Mouse (Mus musculus) brain, embryonic 14.5 days (tissue): ENCODE measurements at regions not wholly inside any gene's neighbourhood (a gene's known extent, or its start where the extent isn't known, plus 50 kb on each side); places are given as distances from the start of the nearest gene placed in this dataset.
A peak's percentile ranks its signal among the peaks of the same experiment; 100 is the strongest.

Experiments
- DNase-seq: peaks from one replicate; pipeline ENCODE4 v3.0.0-alpha.2; 2011; ENCODE audit warnings: low read depth
- CTCF ChIP-seq: fragments of 200-500 bp; IDR thresholded peaks from 2 replicates; pipeline ENCODE4 v1.5.1; 2012; ENCODE audit warnings: inconsistent platforms, mild to moderate bottlenecking, moderate library complexity, borderline replicate concordance; ENCODE audit not compliant: insufficient read depth, insufficient read length; ENCODE audit errors: extremely low read depth
- POLR2A ChIP-seq: fragments of 200-500 bp; IDR thresholded peaks from 2 replicates; pipeline ENCODE4 v1.6.1; 2012; ENCODE audit warnings: mild to moderate bottlenecking, inconsistent platforms, borderline replicate concordance; ENCODE audit not compliant: poor library complexity, insufficient read depth, insufficient read length, severe bottlenecking; ENCODE audit errors: extremely low read depth

DNA sequence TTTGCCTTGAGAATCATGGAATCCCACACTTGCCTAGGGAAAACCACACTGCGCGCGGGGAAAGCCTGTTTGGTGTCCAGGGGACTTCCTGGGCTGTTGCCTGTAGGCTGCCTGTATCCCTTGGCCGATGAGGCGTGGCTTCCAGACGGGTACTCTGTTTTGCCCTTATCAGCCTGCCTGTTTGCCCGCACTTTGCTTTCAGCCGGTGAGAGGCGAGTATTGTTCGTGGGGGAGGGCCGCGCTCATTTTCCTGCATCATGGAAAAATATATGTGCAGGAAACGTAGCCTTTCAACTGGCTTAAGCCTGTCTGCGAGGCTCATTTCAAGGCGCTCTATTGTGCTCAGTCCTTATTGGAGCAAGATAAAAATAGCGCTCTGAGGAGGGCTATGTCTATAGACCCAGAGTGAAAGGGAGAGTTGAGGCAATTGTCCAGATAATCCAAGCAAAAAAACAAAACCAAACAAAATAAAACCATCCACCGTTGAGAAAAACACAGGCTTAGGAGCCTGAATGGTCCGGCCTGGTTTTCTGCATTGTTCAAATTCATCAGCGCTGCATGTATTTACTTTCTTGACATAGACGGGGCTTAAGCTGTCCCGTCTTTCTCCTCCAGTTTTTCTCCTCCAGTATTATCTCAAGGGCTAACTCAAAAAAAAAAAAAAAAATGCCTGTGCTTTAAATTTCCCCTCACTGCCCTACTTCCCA is 67.9 kb downstream of the Klf5 start:
- DNase-seq: peak; percentile 86
- TF ChIP-seq CTCF (no peak), POLR2A (no peak)

DNA sequence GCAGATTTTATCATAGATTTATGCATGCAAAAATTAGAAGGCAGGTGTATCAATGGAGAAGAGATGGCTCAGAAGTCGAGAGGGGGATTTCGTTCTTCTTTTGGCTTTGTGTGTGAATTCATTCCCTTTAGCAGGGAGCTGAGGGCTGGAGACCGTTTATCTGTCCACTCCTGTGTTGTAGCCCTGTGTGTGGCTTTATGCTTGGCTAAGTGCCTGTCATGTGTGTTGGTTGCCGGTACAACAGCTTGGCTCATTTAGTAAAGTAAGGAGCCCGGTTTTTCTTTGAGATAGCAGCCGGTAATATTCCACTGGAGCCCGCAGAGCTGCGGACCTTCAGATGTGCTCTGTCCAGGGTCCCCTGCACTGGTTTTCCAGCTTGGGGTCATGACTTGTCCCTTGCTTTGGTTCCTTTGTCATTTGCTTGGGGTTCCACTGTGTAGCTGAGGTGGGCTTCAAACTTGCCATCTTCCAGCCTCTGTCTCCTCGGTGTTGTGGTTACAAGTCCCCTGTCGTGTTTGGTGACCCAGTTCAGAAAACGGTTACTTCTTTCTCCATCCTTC is 68.6 kb downstream of the Klf5 start:
- peak; percentile 60 for DNase-seq

DNA sequence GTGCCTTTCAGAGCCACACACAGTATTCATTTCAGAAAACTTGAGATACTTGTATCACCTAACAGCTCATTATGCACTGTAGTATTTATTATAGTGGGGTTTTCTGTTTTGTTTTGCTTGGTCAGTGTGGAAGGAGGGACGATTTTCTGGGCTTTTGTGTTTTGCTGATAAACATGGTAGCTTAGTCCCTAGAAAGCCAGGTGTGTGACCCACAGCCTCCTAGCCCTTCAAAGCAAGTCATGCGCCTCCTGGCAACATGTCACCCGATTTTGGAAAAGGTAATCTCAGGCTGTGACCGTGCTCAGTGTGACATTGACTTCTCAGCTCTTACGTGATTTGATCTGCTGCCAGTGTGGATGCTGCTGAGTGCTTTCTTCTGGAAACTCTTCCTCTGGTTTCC is 70.9 kb downstream of the Klf5 start:
- TF ChIP-seq POLR2A (no peak), CTCF (no peak)
- DNase-seq: no peak

More for the DNA sequence above, 68.6 kb downstream of the Klf5 start:
- no peak for TF ChIP-seq POLR2A
- TF ChIP-seq CTCF: no peak

DNA sequence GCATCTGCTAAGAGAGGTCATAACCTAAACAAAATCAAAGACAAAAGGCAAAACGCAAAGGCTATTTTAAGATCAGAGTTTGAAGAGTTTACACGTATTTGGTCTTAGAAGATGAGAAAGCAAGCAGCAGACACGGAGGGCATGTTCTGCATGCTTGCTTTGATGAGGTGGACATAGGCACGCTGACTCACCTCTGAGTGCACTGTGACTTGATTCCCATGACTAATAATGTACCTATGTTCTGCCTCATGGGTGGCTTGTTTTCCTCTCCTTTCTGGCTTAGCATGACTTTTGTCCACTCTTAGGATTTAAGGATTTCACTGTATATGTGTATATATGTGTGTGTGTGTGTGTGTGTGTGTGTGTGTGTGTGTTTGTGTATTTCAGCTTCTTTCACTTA is 75.2 kb downstream of the Klf5 start:
- TF ChIP-seq POLR2A (no peak), CTCF (no peak)
- DNase-seq: no peak

DNA sequence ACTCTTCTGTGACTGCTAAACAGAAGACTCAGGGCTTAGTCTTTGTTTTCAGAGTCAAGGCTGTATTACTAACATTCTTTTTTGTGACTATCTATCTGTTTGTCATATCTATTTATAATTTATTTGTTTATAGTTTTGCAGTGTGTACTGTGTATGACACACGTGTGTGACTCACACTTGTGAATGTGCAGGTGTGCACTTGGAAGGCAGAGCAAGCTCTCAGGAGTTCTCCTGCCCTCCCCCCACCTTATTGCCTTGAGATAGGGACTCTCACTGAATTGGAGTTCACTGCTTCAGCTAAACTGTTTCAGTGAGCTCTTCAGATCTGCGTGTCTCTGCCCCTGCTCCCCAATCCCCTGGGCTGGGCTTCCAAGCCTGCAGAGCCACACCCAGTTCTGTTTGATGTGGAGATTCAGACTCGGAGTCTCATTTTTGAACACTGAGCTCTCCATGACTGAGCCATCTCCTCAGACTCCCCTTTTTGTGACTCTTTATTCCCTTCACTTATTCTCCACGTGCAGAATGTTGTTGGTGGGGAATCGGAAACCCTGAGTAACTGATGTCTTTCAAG is 76.6 kb downstream of the Klf5 start:
- DNase-seq: no peak
- TF ChIP-seq POLR2A (no peak), CTCF (no peak)

DNA sequence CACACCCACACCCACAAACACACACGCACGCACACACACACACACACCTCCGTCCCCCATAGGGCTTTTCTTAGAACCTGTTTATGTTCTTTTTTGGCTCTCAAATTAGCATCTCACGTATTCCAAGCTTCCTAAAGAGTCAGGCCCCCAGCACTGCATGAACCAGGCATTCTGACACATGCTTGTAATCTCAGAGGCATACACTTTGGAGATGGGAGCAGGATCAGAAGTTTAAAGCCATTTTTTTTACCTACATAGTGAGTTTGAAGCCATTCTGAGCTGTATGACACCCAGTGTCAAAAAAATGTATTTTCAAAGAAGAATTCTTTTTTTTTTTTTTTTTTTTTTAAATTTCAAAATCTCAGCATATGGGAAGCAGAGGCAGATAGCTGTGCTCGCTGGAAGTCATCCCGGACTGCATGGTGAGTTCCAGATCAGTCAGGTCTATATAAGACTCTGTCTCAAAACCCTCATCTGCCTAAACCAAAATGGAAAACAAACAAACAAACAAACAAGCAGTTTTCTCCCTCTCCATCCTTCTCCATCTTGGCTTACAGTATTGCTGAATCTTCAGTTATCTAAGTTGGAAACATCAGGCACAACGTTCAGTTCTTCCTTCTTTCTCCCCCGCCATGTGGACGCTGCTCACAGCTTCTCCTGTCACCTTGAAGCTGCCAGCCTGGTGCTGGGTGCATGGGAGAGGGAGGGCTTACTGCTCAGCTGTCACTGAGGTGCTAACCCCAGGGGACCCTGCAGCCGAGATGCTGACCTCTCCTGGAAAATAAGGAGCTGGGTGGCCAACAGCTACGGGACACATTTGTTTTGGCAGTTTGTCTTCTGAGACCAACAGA is 78.4 kb downstream of the Klf5 start:
- no peak for DNase-seq
- TF ChIP-seq POLR2A (no peak), CTCF (no peak)

DNA sequence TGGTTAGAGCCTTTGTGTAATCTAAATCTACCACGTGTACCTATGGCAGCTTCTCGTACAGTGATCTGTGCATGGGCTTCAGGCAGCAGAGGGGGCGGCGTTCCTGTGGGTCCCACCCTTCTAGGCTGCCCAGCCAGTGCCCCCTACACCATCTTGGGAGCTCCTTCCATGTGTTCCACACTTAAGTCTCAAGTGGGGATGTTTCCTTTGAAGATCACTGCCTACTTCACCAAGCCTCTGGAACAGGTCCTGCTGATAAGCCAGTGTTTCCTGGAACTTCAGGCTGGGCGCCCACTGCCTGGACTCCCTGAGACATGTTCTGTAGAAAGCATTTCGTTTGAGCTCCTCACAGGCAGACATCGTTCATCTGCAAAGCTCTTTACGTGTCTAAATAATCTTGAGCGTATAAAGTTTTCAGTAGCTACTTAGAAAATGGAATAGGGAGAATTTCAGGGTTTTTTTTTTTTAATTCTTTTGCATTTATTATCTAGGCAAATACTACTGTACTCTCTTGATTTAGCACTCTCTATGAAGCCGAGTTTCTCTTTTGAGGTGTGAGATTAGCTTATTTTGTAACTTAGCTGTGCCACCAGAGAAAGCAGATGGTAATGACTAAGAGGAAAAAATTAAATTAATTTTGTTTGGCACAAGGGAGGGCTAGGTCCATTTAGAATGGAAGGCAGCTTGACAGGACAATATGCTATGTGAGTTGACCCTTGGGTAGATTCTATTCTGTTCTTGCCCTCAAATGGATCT is 82.9 kb downstream of the Klf5 start:
- TF ChIP-seq CTCF: no peak
- no peak for TF ChIP-seq POLR2A
- DNase-seq: no peak

DNA sequence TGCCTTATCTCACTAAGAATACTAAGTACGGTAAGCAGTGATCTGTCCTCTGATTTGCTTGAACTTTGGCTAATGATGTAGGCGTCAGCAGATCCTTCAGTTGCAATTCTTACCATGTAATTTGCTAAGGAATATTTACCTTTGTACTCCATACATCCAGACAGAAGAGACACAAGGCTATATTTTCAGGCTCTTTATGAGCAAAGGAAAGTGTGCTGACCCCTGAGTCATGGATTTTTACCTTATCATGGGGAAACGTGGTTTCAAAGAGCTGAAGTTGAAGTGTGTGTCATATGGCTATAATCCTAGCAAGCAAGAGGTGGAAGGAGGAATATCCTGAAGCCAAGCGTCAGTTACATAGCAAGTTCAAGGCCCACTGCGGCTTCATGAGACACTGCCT is 83.6 kb downstream of the Klf5 start:
- no peak for DNase-seq
- TF ChIP-seq POLR2A (no peak), CTCF (no peak)

DNA sequence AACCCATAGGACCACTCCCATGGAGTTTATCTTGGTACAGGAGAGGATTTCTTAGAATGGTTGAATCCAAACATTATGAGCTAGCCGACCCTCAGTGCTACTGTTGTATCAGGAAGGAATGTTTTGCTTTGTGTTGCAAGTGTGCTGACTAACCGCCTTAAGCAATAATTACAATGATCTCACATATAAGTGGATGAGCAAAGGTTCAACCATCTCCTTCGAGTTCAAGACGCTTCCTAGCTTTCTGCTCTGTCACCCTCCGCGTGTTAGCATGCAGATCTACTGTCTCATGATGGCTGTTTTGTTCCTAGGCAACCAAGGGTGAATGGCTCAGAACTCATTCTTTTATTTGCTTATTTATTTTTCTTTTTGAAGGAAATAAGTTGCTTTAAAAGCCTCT is 84.7 kb downstream of the Klf5 start:
- no peak for DNase-seq
- no peak for TF ChIP-seq CTCF
- TF ChIP-seq POLR2A: no peak

DNA sequence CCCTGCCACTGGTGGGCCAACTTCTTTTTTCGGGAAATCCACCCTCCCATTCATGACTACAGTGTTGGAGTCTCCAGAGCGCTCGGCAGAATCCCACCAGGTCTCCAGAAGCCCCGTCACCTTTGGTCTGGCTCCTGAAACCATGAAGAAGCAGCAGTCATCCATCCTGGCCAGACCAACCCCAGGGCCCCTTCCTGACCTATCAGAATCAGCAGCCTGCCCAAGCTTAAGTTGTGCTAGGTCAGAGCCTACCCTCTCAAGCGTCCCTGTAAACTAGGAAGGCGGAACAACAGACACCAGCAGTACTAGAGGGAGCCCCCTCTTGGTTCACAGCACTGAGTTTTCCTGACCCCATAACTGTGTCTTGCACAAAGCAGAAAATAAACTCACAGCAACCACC is 89.1 kb downstream of the Klf5 start:
- no peak for DNase-seq
- TF ChIP-seq CTCF (no peak), POLR2A (no peak)

DNA sequence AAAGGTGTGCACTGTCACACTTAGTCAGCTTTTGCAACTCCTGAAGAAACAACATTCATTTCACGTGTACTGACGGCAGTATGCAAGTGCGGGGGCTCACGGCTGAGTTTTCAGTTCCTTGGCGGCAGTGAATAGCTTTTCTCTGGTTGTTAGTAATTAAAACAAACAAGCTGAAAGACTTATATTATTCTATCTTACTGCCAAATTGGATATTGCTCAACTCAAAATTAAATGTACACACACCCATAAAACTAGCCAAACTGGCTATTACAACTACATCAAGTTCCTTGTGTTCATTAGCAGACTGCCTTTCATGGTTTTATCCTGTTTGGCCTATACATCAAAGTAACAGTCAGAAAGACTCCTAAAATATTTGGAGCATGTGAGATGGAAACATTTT is 90.8 kb downstream of the Klf5 start:
- TF ChIP-seq POLR2A (no peak), CTCF (no peak)
- no peak for DNase-seq
